Mouse (Mus musculus) kidney, adult 2 months (tissue): ENCODE data around the gene Spatc1l. TPM values are rescaled to one million over a fixed set of nuclear protein-coding genes. Genes with fewer than 3 reads are reported as not detected.
A peak's percentile ranks its signal among the peaks of the same experiment; 100 is the strongest.

Source experiments
- DNase-seq: peaks from one replicate; pipeline ENCODE4 v3.0.0; 2021
- H3K27ac ChIP-seq: fragments of 200-500 bp; 2 replicates; pipeline ENCODE4 v1.5.1; 2012; ENCODE audit warnings: low read depth, low read length, control low read depth, inconsistent platforms; ENCODE audit not compliant: insufficient read depth
- H3K27me3 ChIP-seq: fragments of 200-500 bp; replicated peaks from 2 replicates; pipeline ENCODE4 v1.6.1; 2012; ENCODE audit warnings: mild to moderate bottlenecking, moderate library complexity, low read length, inconsistent platforms; ENCODE audit not compliant: control insufficient read depth, insufficient read depth
- H3K36me3 ChIP-seq: fragments of 200-500 bp; 2 replicates; pipeline ENCODE4 v1.6.1; 2012; ENCODE audit warnings: mild to moderate bottlenecking, moderate library complexity, low read length, inconsistent platforms; ENCODE audit not compliant: control insufficient read depth, insufficient read depth
- H3K4me1 ChIP-seq: fragments of 200-500 bp; 2 replicates; pipeline ENCODE4 v1.6.1; 2011; ENCODE audit warnings: low read length; ENCODE audit not compliant: control insufficient read depth, insufficient read depth
- H3K4me3 ChIP-seq: fragments of 200-500 bp; 2 replicates; pipeline ENCODE4 v1.5.1; 2011; ENCODE audit warnings: mild to moderate bottlenecking, low read depth, low read length, control low read depth; ENCODE audit not compliant: insufficient read depth
- CTCF ChIP-seq: fragments of 200-500 bp; conservative IDR thresholded peaks from 2 replicates; pipeline ENCODE4 v1.5.1; 2011; ENCODE audit warnings: low read depth, mild to moderate bottlenecking, control low read depth, low read length, moderate library complexity, mixed read lengths; ENCODE audit not compliant: insufficient read depth, insufficient read length
- POLR2A ChIP-seq: fragments of 200-500 bp; IDR thresholded peaks from one replicate; pipeline ENCODE4 v1.6.1; 2011; ENCODE audit warnings: low read depth, low read length, control low read depth
- WGBS: fragments of 180-500 bp; shearing (Covaris S2); methylation state at CpG from one replicate; pipeline ENCODE4 v1.1.7; 2018; 5-methylcytosine and 5-hydroxymethylcytosine counted together
- polyA plus RNA-seq: library from polyadenylated mRNA; depleted of rRNA; stranded (reverse); fragments of >200 nt; gene quantifications from 2 replicates; pipeline ENCODE4 v1.2.3, GENCODE M21; 2012; rRNA removed

Spatc1l gene
- polyA plus RNA-seq = 0.14 and 0.19 TPM in 2 replicates

GRCm38 (mm10) chr10:76561972-76562371 lies at the start of gene Spatc1l:
Spatc1l (plus strand) TSS chr10:76562272.
- Histone ChIP-seq H3K4me3 (no peak within 1 kb of the TSS), H3K27ac (no peak within 1 kb of the TSS), H3K36me3 (no peaks in the 10 kb centered on the region), H3K4me1 (no peaks in the 10 kb centered on the region), H3K27me3 (no peaks in the 10 kb centered on the region)
- WGBS = 92% methylated on average over 10 of the region's 10 CpGs
- DNase-seq = no peak
- TF ChIP-seq POLR2A = no peak
- TF ChIP-seq CTCF = no peak

- peak; percentile 71 for DNase-seq
- TF ChIP-seq POLR2A = no peak
- peak; percentile 77 for TF ChIP-seq CTCF
These were observed 49.0 kb upstream of the Spatc1l start for GRCm38 (mm10) chr10:76512965-76513583.

GRCm38 (mm10) chr10:76530922-76531321 lies 31.1 kb upstream of the Spatc1l start:
- H3K36me3 ChIP-seq = no peaks in the 10 kb centered on the region
- TF ChIP-seq CTCF (no peak), POLR2A (no peak)
- under 1% methylated on average over 11 of the region's 11 CpGs for WGBS
- no peaks in the 10 kb centered on the region for H3K27me3 ChIP-seq
- H3K4me1 ChIP-seq = no peaks in the 10 kb centered on the region; the same call in 1 of the 2 replicates
- DNase-seq = no peak
- H3K27ac ChIP-seq = no peak overlapping the region
- peak overlapping the region; percentile 73 for H3K4me3 ChIP-seq

More at GRCm38 (mm10) chr10:76512965-76513583, 49.0 kb upstream of the Spatc1l start:
- Histone ChIP-seq H3K4me3 (no peak overlapping the region), H3K27ac (no peak overlapping the region), H3K36me3 (no peaks in the 10 kb centered on the region; the same call in 1 of the 2 replicates), H3K27me3 (no peaks in the 10 kb centered on the region), H3K4me1 (no peaks in the 10 kb centered on the region)
- WGBS = 49% methylated on average over 5 of the region's 5 CpGs

- Histone ChIP-seq H3K4me1 (no peaks in the 10 kb centered on the region; the same call in 1 of the 2 replicates), H3K4me3 (peak within 1 kb of the TSS; percentile 93), H3K27me3 (no peaks in the 10 kb centered on the region), H3K36me3 (no peaks in the 10 kb centered on the region), H3K27ac (0 out of 2 replicates have a peak within 1 kb of the TSS, but pooled peaks have one; percentile 4)
- under 1% methylated on average over 37 of the region's 37 CpGs for whole genome bisulfite sequencing
- DNase-seq = peak; percentile 98
- TF ChIP-seq CTCF (0 out of 2 replicates have a peak, but pooled peaks have one; percentile 11), POLR2A (no peak)
These were observed 30.7 kb upstream of the Spatc1l start, which contains the start of gene Lss for GRCm38 (mm10) chr10:76531375-76531774. Lss (plus strand) TSS chr10:76531588.

GRCm38 (mm10) chr10:76531828-76532227 lies 30.2 kb upstream of the Spatc1l start:
- no peaks in the 10 kb centered on the region for H3K27me3 ChIP-seq
- no peaks in the 10 kb centered on the region; the same call in 1 of the 2 replicates for H3K4me1 ChIP-seq
- no peaks in the 10 kb centered on the region for H3K36me3 ChIP-seq
- DNase-seq = no peak
- peak overlapping the region; percentile 93 for H3K4me3 ChIP-seq
- TF ChIP-seq CTCF (no peak), POLR2A (no peak)
- WGBS = 3% methylated on average over 14 of the region's 14 CpGs
- 0 out of 2 replicates have a peak overlapping the region, but pooled peaks have one; percentile 4 for H3K27ac ChIP-seq

- TF ChIP-seq CTCF (no peak), POLR2A (no peak)
- Histone ChIP-seq H3K27me3 (no peaks in the 10 kb centered on the region), H3K4me1 (no peaks in the 10 kb centered on the region; the same call in 1 of the 2 replicates), H3K4me3 (no peak overlapping the region), H3K36me3 (no peaks in the 10 kb centered on the region; the same call in 1 of the 2 replicates), H3K27ac (no peak overlapping the region)
- DNase-seq = no peak
- WGBS = 93% methylated on average over 7 of the region's 7 CpGs
These were observed 26.5 kb upstream of the Spatc1l start for GRCm38 (mm10) chr10:76535526-76535925.

- H3K4me3 ChIP-seq = no peak overlapping the region
- H3K36me3 ChIP-seq = no peaks in the 10 kb centered on the region; the same call in 1 of the 2 replicates
- H3K27me3 ChIP-seq = no peaks in the 10 kb centered on the region
- no peak for DNase-seq
- 75% methylated on average over 9 of the region's 9 CpGs for WGBS
- TF ChIP-seq POLR2A (no peak), CTCF (no peak)
- H3K27ac ChIP-seq = no peak overlapping the region
- H3K4me1 ChIP-seq = no peaks in the 10 kb centered on the region
These were observed 24.5 kb upstream of the Spatc1l start for GRCm38 (mm10) chr10:76537619-76538018.
